Mouse (Mus musculus): ENCODE measurements at regions not wholly inside any gene's neighbourhood (a gene's known extent, or its start where the extent isn't known, plus 50 kb on each side); places are given as distances from the start of the nearest gene placed in this dataset.
A peak's percentile ranks its signal among the peaks of the same experiment; 100 is the strongest.

DNA sequence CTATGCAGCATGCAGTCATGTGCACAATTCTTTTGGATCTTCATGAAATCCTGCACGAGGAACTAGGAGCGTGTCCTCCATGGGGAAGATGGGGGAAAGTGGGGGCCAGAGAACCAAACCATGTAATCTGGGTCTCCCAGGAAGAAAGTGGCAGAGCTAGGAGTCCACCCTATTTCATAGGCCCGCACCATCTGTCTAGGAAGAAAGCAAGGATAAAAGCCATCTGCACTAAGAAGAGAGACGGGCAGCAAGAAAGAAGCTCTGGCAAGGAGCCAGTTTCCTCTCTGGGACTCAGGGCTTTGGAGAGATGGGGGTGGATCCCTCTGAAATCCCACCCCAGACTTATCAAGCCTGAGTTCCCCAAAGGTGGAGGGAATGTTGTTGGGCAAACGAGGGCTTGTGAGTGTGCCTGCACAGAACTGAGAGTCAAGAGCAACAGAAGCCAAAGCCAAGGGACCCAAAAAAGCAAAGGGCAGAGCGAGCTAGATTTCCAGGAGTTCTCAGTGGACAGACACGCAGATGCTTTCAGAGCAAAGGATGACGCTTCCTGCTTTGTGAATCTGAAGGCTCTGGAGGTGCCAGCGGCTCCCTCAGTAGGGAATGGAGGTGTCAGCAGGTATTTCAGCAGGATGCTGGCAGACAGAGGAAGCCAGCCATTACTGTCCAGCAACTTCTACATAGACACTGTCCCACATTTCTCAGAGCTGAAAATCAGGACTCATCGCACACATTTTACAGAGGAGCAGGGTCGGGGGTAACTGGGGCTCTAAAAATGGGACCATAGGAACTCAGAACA lies 110.8 kb downstream of the Pja1 start:
- Histone ChIP-seq H3K4me2 (ENCODE audit: low read depth) (no peak overlapping the region), H3K4me1 (ENCODE audit: control insufficient read depth, insufficient read depth, low read length) (no peaks in the 10 kb centered on the region), H3K9me3 (ENCODE audit: control insufficient read depth, low read length) (no peaks in the 10 kb centered on the region), H3K27ac (ENCODE audit: low read depth, low read length) (no peak overlapping the region), H3K9ac (ENCODE audit: low read length) (no peak overlapping the region), H3K4me3 (ENCODE audit: low read depth, low read length) (no peak overlapping the region), H3K36me3 (ENCODE audit: control insufficient read depth, insufficient read depth, low read length) (no peaks in the 10 kb centered on the region), H3K27me3 (ENCODE audit: control insufficient read depth, insufficient read depth, low read length) (peaks cover 4% of the 10 kb centered on the region; the same call in 1 of the 2 replicates)
- 70% methylated on average over 11 of the region's 11 CpGs for WGBS
- no peak for DNase-seq (ENCODE audit: low spot score)
- no peak for ATAC-seq (ENCODE audit: insufficient read depth, low FRiP score, low TSS enrichment)

DNA sequence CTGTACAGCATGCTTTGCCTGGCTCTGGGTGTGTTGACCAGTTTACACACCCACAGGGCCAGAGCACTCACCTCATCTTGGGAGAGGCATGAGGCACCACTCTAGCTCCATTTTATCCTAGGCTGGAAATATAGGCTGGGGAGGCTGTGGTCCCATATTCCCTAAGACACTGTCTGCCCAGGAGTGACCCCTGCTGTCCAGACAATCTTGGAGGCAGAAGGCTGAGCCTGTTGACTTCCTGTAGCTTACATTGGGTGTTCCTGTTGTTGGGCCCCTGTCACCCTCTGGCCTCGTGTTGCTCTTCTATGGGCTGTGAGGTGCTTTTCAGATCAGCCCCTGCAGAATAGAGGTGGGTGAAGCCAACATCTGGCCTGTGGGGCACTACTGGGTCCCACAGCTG lies 112.3 kb downstream of the Pja1 start:
- H3K4me3 ChIP-seq (ENCODE audit: low read depth, low read length), result no peak overlapping the region
- H3K9ac ChIP-seq (ENCODE audit: low read length), result no peak overlapping the region
- no peaks in the 10 kb centered on the region for H3K4me1 ChIP-seq (ENCODE audit: control insufficient read depth, insufficient read depth, low read length)
- no peak overlapping the region for H3K4me2 ChIP-seq (ENCODE audit: low read depth)
- no peaks in the 10 kb centered on the region for H3K9me3 ChIP-seq (ENCODE audit: control insufficient read depth, low read length)
- ATAC-seq (ENCODE audit: insufficient read depth, low FRiP score, low TSS enrichment) (no peak), DNase-seq (ENCODE audit: low spot score) (no peak)
- WGBS, result 43% methylated on average over 1 of the region's 1 CpGs
- peaks cover 4% of the 10 kb centered on the region; the same call in 1 of the 2 replicates for H3K27me3 ChIP-seq (ENCODE audit: control insufficient read depth, insufficient read depth, low read length)
- no peak overlapping the region for H3K27ac ChIP-seq (ENCODE audit: low read depth, low read length)
- no peaks in the 10 kb centered on the region for H3K36me3 ChIP-seq (ENCODE audit: control insufficient read depth, insufficient read depth, low read length)

DNA sequence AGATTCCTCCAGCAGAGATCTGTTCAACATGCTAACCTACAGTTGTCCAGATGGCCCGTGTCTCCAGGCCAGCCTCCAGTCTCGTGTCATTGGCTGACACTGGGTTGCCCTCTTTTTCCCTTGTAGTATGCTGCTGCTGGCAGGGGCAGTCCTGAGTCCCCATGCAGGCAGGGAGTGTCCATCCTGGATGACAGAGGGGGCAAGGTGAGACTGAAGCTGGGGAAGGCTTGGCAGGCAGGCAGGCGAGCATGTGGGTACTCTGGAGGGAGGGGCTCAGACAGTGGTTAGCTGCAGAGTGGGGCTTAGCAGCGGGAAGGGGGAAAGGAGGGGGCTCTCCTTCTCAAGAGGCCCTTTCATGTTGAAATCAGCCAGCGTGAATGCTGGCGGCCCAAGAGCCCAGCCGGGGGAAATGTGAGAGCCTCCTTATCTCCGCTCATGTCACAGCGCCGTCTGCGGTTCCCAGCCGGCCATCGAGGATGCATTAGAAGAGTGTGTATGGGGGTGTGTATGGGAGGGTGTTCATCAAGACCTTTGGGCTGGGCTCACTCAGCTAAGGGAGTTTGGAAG lies 112.9 kb downstream of the Pja1 start:
- no peak overlapping the region for H3K4me2 ChIP-seq (ENCODE audit: low read depth)
- no peak overlapping the region for H3K4me3 ChIP-seq (ENCODE audit: low read depth, low read length)
- H3K27ac ChIP-seq (ENCODE audit: low read depth, low read length), result no peak overlapping the region
- ATAC-seq (ENCODE audit: insufficient read depth, low FRiP score, low TSS enrichment) (no peak), DNase-seq (ENCODE audit: low spot score) (no peak)
- peaks cover 4% of the 10 kb centered on the region; the same call in 1 of the 2 replicates for H3K27me3 ChIP-seq (ENCODE audit: control insufficient read depth, insufficient read depth, low read length)
- H3K36me3 ChIP-seq (ENCODE audit: control insufficient read depth, insufficient read depth, low read length), result no peaks in the 10 kb centered on the region
- H3K9ac ChIP-seq (ENCODE audit: low read length), result no peak overlapping the region
- WGBS, result 28% methylated on average over 12 of the region's 13 CpGs
- no peaks in the 10 kb centered on the region for H3K4me1 ChIP-seq (ENCODE audit: control insufficient read depth, insufficient read depth, low read length)
- H3K9me3 ChIP-seq (ENCODE audit: control insufficient read depth, low read length), result no peaks in the 10 kb centered on the region

DNA sequence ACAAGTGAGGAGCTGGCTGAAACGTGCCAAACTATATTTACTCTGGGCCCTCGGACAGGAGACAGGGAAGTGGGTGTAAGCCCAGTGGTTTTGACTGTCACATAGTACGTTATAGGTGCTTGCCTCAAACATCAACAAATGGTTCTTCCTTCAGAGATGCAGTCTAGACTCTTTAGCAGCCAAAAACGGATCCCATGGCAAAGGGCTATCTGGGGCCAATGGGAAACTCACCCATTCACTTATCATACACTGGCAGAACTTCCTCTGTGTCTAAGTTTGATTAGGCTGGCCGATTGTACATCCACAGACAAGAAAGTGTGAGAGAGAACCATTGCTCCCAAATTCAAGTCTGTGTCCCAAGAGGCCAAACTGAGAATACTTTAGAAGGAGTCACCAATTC lies 115.9 kb downstream of the Pja1 start:
- Histone ChIP-seq H3K4me3 (ENCODE audit: low read depth, low read length) (no peak overlapping the region), H3K9me3 (ENCODE audit: control insufficient read depth, low read length) (no peaks in the 10 kb centered on the region), H3K4me2 (ENCODE audit: low read depth) (no peak overlapping the region), H3K4me1 (ENCODE audit: control insufficient read depth, insufficient read depth, low read length) (no peaks in the 10 kb centered on the region), H3K9ac (ENCODE audit: low read length) (no peak overlapping the region), H3K36me3 (ENCODE audit: control insufficient read depth, insufficient read depth, low read length) (no peaks in the 10 kb centered on the region), H3K27me3 (ENCODE audit: control insufficient read depth, insufficient read depth, low read length) (peaks cover 7% of the 10 kb centered on the region; the same call in 1 of the 2 replicates), H3K27ac (ENCODE audit: low read depth, low read length) (no peak overlapping the region)
- no peak for DNase-seq (ENCODE audit: low spot score)
- 79% methylated on average over 5 of the region's 5 CpGs for WGBS
- ATAC-seq (ENCODE audit: insufficient read depth, low FRiP score, low TSS enrichment), result no peak

DNA sequence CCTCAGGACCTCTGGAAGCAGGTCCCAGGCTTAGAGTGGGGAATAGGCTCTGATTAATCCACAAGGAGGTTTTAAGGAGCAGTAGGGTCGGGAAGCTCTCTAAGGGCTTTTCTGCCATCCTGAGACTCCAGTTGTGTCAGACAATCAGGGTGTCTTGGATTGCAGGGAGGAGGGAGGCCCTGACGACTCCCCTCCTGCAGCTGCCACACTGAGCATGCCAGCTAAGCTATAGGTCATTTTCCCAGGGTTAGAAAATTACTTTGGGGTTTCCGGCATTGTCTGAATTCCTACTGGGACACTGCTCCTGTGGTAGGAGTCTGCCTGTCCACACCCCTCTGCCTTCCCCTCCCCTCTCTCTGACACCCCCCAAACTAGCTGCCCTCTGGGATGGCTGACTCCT lies 120.8 kb downstream of the Pja1 start:
- H3K9me3 ChIP-seq (ENCODE audit: control insufficient read depth, low read length), result no peaks in the 10 kb centered on the region
- no peaks in the 10 kb centered on the region for H3K4me1 ChIP-seq (ENCODE audit: control insufficient read depth, insufficient read depth, low read length)
- no peaks in the 10 kb centered on the region for H3K36me3 ChIP-seq (ENCODE audit: control insufficient read depth, insufficient read depth, low read length)
- H3K27ac ChIP-seq (ENCODE audit: low read depth, low read length), result no peak overlapping the region
- 65% methylated on average over 3 of the region's 3 CpGs for WGBS
- no peak for DNase-seq (ENCODE audit: low spot score)
- H3K4me3 ChIP-seq (ENCODE audit: low read depth, low read length), result no peak overlapping the region
- peaks cover 11% of the 10 kb centered on the region; the same call in 1 of the 2 replicates for H3K27me3 ChIP-seq (ENCODE audit: control insufficient read depth, insufficient read depth, low read length)
- ATAC-seq (ENCODE audit: insufficient read depth, low FRiP score, low TSS enrichment), result no peak
- H3K9ac ChIP-seq (ENCODE audit: low read length), result no peak overlapping the region
- H3K4me2 ChIP-seq (ENCODE audit: low read depth), result no peak overlapping the region

DNA sequence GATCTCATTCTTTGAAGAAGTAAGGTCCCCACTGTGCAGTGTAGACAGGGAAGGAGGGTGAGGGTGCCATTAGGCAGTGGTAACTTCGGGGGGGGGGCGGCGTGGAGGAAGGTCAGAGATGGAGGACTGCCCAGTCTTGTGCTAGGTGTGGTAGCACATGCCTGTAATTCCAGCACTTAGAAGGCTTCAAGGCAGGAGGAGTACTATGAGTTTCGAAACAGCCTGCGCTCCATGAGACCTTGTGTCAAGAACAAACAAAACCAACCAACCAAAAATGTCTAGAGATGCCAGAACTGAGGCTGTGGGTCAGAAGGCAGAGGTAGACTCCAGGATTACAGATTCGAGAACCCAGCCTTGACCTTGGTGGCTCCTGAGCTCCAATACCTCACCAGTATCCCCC lies 130.8 kb downstream of the Pja1 start:
- Histone ChIP-seq H3K9me3 (ENCODE audit: control insufficient read depth, low read length) (no peaks in the 10 kb centered on the region), H3K4me1 (ENCODE audit: control insufficient read depth, insufficient read depth, low read length) (0 out of 2 replicates have a peak, but pooled peaks cover 6% of the 10 kb centered on the region), H3K4me3 (ENCODE audit: low read depth, low read length) (no peak overlapping the region), H3K36me3 (ENCODE audit: control insufficient read depth, insufficient read depth, low read length) (no peaks in the 10 kb centered on the region), H3K9ac (ENCODE audit: low read length) (no peak overlapping the region), H3K27ac (ENCODE audit: low read depth, low read length) (no peak overlapping the region), H3K4me2 (ENCODE audit: low read depth) (no peak overlapping the region), H3K27me3 (ENCODE audit: control insufficient read depth, insufficient read depth, low read length) (peaks cover 6% of the 10 kb centered on the region; the same call in 1 of the 2 replicates)
- DNase-seq (ENCODE audit: low spot score) (no peak), ATAC-seq (ENCODE audit: insufficient read depth, low FRiP score, low TSS enrichment) (no peak)
- 81% methylated on average over 6 of the region's 6 CpGs for WGBS

DNA sequence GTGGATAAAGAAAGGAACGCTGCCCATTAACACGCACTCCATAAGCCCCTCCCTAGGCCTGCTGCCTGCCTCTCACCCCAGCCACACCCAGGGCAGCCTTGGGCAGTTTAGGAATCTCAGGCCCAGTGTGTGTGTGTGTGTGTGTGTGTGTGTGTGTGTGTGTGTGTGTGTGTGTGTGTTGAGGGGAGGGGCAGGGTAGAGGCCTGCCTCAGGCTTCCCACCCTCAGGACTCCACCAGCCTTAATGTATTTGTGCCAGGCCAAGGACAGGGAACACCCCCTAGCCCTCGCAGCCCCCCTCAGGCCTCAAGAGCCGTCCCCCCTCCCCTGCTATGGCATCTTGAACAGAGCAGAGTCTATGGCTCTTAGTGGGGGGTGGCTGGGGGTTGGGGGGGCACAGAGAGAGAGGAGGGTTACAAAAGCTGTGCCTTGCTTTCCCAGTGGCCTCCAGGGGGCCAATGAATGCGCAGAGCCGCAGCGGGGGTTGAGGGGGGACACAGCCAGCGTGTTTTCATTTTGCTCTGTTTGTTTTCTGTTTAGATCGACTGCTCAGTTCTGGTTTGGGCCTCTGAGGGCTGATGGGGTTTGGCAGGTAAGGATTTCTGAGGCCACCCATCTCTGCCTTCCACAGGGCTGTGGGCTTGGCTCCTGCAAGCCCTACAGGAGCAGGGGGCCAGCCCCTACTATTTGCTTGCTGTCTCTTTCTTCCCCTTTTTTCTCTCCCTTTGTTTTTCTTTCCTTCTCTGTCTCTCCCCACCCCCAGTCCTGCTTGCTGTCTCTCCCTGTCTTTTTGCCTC lies 131.8 kb downstream of the Pja1 start:
- H3K4me1 ChIP-seq (ENCODE audit: control insufficient read depth, insufficient read depth, low read length), result 0 out of 2 replicates have a peak, but pooled peaks cover 6% of the 10 kb centered on the region
- H3K27ac ChIP-seq (ENCODE audit: low read depth, low read length), result no peak overlapping the region
- no peaks in the 10 kb centered on the region for H3K9me3 ChIP-seq (ENCODE audit: control insufficient read depth, low read length)
- DNase-seq (ENCODE audit: low spot score) (peak; percentile 22), ATAC-seq (ENCODE audit: insufficient read depth, low FRiP score, low TSS enrichment) (peak; percentile 61)
- WGBS, result 22% methylated on average over 9 of the region's 9 CpGs
- peaks cover 6% of the 10 kb centered on the region; the same call in 1 of the 2 replicates for H3K27me3 ChIP-seq (ENCODE audit: control insufficient read depth, insufficient read depth, low read length)
- no peaks in the 10 kb centered on the region for H3K36me3 ChIP-seq (ENCODE audit: control insufficient read depth, insufficient read depth, low read length)
- H3K4me3 ChIP-seq (ENCODE audit: low read depth, low read length), result no peak overlapping the region
- no peak overlapping the region for H3K4me2 ChIP-seq (ENCODE audit: low read depth)
- H3K9ac ChIP-seq (ENCODE audit: low read length), result no peak overlapping the region

DNA sequence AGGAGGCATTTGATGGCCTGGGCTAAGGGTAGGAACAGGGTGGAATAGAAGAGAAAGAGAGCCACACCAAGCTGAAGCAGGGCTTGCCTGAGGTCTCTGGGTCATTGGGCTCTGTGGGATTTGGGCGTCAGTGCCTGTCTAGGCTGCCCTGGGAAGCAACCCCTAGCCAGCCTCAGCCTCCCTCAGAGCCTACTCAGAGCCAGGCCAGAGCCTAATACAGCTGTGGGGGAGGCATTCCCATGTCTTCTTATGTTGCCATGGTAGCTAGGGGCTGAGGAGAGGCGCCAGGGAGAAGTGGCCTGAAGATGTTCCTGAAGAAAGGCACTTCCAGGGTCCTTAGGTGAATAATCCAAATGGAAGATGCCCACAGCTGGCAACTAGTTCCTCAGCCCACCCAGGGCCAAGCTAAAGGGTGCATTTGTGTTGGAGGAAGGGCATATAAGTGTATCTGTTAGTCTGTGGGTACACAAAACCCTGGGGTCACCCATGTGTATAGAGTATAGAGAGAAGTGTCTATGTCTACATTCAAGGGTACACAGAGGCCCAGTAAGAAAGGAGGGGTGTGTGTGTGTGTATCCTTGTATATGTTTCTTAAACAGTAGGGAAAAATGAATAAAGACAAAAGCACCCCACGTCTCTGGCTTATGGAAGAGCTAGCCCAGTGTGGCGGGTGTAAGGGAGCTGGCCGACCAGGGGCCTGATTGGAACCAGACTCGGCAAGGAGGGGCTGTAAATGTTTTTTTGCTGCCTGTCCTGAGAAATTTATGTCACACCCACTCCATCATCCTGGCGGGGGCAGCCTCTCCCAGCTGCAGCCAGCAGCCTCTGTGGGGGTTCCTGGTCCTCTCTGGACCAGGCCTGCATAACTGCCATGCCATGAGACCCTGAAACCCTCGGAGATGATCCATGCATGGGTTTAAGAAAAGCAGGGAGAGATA lies 134.2 kb downstream of the Pja1 start:
- no peak overlapping the region for H3K9ac ChIP-seq (ENCODE audit: low read length)

More for the DNA sequence above, 134.2 kb downstream of the Pja1 start:
- H3K9me3 ChIP-seq (ENCODE audit: control insufficient read depth, low read length), result no peaks in the 10 kb centered on the region
- 34% methylated on average over 8 of the region's 8 CpGs for WGBS
- H3K36me3 ChIP-seq (ENCODE audit: control insufficient read depth, insufficient read depth, low read length), result no peaks in the 10 kb centered on the region
- no peak overlapping the region for H3K4me3 ChIP-seq (ENCODE audit: low read depth, low read length)
- H3K4me1 ChIP-seq (ENCODE audit: control insufficient read depth, insufficient read depth, low read length), result 0 out of 2 replicates have a peak, but pooled peaks cover 6% of the 10 kb centered on the region
- peaks cover 8% of the 10 kb centered on the region for H3K27me3 ChIP-seq (ENCODE audit: control insufficient read depth, insufficient read depth, low read length)
- DNase-seq (ENCODE audit: low spot score), result no peak
- H3K4me2 ChIP-seq (ENCODE audit: low read depth), result no peak overlapping the region
- H3K27ac ChIP-seq (ENCODE audit: low read depth, low read length), result no peak overlapping the region
- no peak for ATAC-seq (ENCODE audit: insufficient read depth, low FRiP score, low TSS enrichment)
